Mouse (Mus musculus) lung, adult 2 months (tissue): Measurements from ENCODE around the gene Kcnn3. TPM values are rescaled to one million over a fixed set of nuclear protein-coding genes. Genes with fewer than 3 reads are reported as not detected.

ENCODE experiments used
- DNase-seq: peaks from one replicate; pipeline ENCODE4 v3.0.0; 2022
- H3K4me1 ChIP-seq: fragments of 200-500 bp; 2 replicates; pipeline ENCODE4 v1.6.1; 2011; ENCODE audit warnings: low read length; ENCODE audit not compliant: control insufficient read depth, insufficient read depth
- H3K4me3 ChIP-seq: fragments of 200-500 bp; replicated peaks from 2 replicates; pipeline ENCODE3; 2011; ENCODE audit warnings: low read depth, mild to moderate bottlenecking, control low read depth, low read length; ENCODE audit errors: extremely low read depth
- CTCF ChIP-seq: fragments of 200-500 bp; IDR thresholded peaks from 2 replicates; pipeline ENCODE4 v1.5.1; 2011; ENCODE audit warnings: mild to moderate bottlenecking, low read length, control low read depth; ENCODE audit not compliant: insufficient read depth
- POLR2A ChIP-seq: fragments of 200-500 bp; IDR thresholded peaks from 2 replicates; pipeline ENCODE4 v1.6.1; 2011; ENCODE audit warnings: low read depth, mild to moderate bottlenecking, control low read depth, low read length, borderline replicate concordance; ENCODE audit errors: extremely low read depth
- WGBS: fragments of 180-500 bp; shearing (Covaris S2); methylation state at CpG from one replicate; pipeline ENCODE4 v1.1.7; 2018; 5-methylcytosine and 5-hydroxymethylcytosine counted together
- polyA plus RNA-seq: library from polyadenylated mRNA; depleted of rRNA; stranded (reverse); fragments of >200 nt; gene quantifications from 2 replicates; pipeline ENCODE4 v1.2.3, GENCODE M21; 2012

Gene Kcnn3
- polyA plus RNA-seq, 1 experiment, result 7.1 TPM

DNA sequence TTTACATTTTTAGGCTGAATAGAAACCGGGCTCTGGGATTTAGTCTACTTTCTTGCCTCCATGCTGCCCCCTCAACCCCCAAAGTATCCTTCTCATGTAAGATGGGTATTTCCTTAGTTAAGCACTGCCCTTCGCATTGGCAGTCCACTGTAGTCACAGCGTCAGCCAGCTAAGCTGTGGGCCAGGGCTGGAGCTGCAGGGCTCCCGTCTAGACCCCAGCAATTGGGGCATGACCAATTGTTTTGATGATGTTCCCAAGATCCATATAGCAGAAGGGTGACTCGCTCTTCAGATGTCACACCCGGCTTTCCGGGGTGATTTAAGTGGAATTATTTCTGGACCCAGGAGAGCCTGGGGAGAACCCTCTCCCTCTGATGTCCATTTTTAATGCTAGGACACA, 129.9 kb downstream of the Kcnn3 start:
- Histone ChIP-seq H3K4me1 (no peaks in the 10 kb centered on the region), H3K4me3 (no peak overlapping the region)
- no peak for DNase-seq
- TF ChIP-seq CTCF (no peak), POLR2A (no peak)
- 90% methylated on average over 7 of the region's 7 CpGs for WGBS

DNA sequence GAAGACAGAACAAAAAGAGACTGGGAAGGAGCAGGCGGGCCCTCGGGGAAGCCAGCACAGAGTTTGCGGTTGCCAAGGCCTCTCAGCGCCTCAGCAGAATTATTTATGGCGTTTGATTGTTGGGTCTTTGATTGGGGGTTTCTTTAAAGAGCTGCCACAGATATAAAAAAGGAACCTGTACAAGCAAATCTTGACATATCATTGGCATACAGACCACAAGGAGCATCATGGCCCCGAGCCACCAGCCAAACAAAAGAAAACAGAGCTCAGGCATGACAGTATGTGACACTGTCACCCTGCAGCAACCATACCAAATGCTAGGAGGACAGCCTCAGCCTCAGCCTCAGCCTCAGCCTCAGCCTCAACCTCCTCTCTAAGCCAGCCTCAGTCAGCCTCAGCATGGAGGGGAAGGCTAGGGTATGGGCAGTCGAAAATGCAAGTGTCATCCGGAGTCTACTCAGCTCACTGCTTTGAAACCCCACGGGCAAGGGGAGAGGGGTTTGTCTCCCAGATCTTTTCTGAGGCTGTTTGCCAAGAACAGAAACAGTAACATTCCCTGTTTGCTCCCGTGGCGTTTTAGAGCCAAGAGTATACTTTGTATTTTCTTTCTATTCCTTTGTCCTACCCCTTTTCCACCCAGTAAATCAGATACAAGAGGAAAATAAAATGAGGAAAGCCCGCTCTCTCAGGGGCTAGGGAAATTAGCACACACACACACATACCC, 133.4 kb downstream of the Kcnn3 start:
- Histone ChIP-seq H3K4me3 (no peak overlapping the region), H3K4me1 (no peaks in the 10 kb centered on the region)
- DNase-seq, result no peak
- no peak for TF ChIP-seq POLR2A
- no peak for TF ChIP-seq CTCF
- WGBS, result 60% methylated on average over 12 of the region's 12 CpGs

DNA sequence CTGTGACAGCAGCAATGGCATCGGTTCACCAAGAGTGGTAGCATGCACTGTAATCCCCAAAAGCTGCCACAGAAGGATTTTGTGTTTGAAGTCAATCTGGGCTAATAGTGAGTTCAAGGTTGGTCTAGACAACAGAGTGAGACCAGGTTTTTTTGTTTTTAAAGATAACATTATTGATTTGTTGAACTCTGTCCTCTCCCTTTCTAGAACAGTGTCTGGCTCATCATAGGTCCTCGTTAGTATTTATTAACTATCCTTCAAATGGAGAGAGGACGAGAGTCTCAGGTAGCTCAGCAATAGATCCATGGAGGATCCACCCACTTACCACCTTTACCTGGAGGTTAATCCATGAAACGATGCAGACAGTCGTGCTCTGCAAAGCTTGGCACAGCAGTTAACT, 137.1 kb downstream of the Kcnn3 start:
- no peak overlapping the region for H3K4me3 ChIP-seq
- DNase-seq, result no peak
- no peaks in the 10 kb centered on the region for H3K4me1 ChIP-seq
- 82% methylated on average over 5 of the region's 5 CpGs for WGBS
- no peak for TF ChIP-seq POLR2A
- no peak for TF ChIP-seq CTCF

DNA sequence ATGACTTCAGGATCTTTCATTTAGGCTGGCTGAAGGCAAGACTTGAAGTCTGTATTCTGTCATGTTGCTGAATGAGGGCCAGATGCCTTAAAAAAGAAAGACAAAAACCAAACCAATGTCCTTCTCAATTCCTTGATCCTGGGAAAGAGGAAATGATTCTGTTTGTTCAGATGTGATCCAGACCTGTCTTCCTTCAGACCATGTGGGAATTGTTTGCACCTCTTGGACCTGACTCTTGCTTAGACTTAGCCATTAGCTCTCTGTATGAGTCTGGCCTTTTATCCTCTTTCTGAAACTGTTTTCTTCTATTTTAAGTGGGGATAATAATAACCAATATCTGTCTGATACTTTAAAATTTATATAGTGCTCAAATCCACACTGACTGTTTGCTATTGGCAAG, 138.5 kb downstream of the Kcnn3 start:
- H3K4me1 ChIP-seq, result no peaks in the 10 kb centered on the region
- DNase-seq, result no peak
- TF ChIP-seq POLR2A (no peak), CTCF (no peak)
- H3K4me3 ChIP-seq, result no peak overlapping the region

DNA sequence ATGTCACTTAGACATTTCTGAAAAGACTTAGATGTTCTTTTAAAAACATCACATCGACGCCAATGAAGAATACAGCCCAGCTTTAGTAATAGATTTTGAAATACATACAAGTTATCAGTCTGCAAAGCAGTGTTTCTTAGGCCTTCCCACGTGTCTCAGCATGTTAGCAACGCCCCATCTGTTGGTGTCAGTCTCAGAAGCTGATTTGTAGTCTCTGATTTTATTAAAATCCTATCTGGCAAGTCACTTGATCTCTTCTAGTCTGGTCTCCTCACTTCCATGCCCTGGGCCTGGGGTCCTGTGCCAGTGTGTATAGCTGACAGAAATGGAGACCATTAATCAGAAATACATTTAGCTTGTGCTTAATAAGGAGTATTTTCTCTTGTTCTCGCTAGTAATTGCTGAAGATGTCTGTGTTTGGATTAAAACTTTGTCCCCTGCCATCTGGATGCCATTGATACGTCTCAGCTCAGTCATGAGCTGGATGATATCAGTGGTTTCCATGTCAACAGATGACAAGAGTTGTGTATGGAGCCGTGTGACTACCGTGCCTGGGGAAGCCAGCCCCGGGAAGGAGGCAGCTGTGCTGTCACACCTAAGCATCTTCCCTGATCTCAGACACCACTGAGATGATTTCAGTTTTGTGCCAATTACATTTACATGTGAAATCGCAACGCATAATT, 140.1 kb downstream of the Kcnn3 start:
- no peak overlapping the region for H3K4me3 ChIP-seq
- TF ChIP-seq POLR2A (no peak), CTCF (no peak)
- DNase-seq, result no peak
- WGBS, result 71% methylated on average over 11 of the region's 11 CpGs
- H3K4me1 ChIP-seq, result no peaks in the 10 kb centered on the region

DNA sequence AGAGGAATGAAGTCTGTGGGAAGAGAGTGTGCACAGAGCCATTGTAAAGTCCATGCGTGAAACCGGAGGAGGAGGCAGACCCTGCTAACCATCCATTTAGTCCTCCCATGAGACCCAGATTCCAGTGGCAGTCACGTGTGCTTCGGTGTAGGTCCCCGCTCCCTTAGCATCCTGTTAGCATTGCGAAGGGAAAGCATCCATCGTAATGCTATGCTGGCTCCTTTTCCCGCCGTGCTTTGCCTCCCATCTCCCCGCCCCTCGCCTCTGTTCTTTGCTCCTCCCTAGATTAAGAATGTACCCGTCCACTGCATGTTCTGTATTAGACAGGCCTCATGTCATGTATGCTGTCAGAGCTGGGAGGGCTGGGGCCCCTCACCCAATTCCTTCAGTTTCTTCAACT, 144.8 kb downstream of the Kcnn3 start:
- H3K4me1 ChIP-seq, result no peaks in the 10 kb centered on the region
- H3K4me3 ChIP-seq, result no peak overlapping the region
- no peak for DNase-seq
- no peak for TF ChIP-seq POLR2A
- TF ChIP-seq CTCF, result no peak
- WGBS, result 60% methylated on average over 12 of the region's 12 CpGs

DNA sequence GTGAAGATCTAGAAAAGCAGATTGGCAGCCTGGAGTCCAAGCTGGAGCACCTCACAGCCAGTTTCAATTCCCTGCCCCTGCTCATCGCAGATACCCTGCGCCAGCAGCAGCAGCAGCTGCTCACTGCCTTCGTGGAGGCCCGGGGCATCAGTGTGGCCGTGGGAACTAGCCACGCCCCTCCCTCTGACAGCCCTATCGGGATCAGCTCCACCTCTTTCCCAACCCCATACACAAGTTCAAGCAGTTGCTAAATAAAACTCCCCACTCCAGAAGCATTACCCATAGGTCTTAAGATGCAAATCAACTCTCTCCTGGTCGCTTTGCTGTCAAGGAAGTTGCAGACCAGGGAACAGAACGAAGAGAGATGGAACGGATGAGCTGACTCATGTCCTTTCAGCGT, 147.2 kb downstream of the Kcnn3 start:
- 30% methylated on average over 11 of the region's 11 CpGs for WGBS
- Histone ChIP-seq H3K4me3 (no peak overlapping the region), H3K4me1 (no peaks in the 10 kb centered on the region)
- TF ChIP-seq CTCF (no peak), POLR2A (no peak)
- DNase-seq, result no peak

DNA sequence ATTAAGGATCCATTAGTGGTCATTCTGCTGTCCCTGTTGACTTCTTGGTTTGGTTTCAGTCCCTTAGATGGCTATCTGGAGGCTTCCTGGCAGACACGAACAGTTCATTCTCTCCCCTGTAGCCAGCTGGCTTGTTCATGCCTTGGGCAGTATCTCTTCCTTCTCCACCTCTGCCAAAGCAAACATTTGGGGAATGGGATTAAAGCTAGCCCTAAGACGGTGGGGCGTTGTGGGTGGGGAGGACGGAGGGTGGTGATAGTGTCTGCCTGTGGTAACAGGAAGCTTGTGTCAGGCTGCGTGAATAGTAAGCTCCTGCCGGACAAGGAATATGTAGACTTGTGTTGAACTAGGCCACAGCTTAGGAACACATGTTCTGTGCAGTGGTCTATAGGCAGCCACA, 151.4 kb downstream of the Kcnn3 start:
- no peak for DNase-seq
- H3K4me1 ChIP-seq, result no peaks in the 10 kb centered on the region
- WGBS, result 33% methylated on average over 6 of the region's 6 CpGs
- TF ChIP-seq POLR2A, result no peak
- no peak for TF ChIP-seq CTCF
- no peak overlapping the region for H3K4me3 ChIP-seq

DNA sequence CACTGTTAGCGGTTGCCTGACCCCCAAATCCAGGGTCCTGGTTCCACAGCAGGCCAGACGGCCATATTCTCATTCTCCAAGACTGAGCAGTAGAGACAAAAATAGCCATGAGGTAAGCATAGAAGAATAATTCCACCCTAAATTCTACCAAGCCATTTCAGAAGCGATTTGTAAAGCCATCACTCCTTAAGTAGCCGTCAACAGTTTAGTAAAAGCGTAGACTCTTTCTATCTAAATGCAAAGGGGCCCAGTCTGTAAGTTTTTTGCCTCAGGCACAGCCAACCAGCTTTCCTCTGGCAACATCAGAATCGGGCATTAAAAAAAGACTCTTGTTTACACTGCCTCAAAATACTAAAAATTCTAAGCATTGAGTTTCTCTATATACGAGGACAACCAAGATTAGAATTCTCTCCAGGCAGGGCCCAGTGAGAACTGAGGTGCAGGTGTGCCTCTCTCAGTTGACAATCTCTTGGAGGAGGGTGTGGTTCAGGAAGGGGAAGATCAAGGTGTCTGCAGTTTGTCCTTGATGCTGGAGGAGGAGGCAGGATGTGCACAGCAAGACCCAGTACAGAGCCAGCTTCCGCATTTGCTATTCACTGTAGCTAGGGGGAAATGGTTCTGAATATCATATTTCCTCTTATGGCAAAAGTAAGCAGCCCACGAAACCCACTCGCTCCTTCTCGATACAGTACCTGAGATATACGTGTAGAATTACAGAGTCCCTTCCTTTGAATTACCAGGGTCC, 152.8 kb downstream of the Kcnn3 start:
- DNase-seq, result no peak
- no peaks in the 10 kb centered on the region for H3K4me1 ChIP-seq
- 57% methylated on average over 12 of the region's 12 CpGs for WGBS
- TF ChIP-seq CTCF (no peak), POLR2A (no peak)
- no peak overlapping the region for H3K4me3 ChIP-seq
